Mouse (Mus musculus) E14TG2a.4 (cell line): ENCODE data around the gene H2-Ab1.

ENCODE experiments used
- CTCF ChIP-seq: conservative IDR thresholded peaks from 2 replicates; pipeline ENCODE4 v1.5.1; 2014; ENCODE audit warnings: low read length
- POU5F1 ChIP-seq: IDR thresholded peaks from 2 replicates; pipeline ENCODE4 v1.6.1; 2014; ENCODE audit warnings: low read length, borderline replicate concordance

DNA sequence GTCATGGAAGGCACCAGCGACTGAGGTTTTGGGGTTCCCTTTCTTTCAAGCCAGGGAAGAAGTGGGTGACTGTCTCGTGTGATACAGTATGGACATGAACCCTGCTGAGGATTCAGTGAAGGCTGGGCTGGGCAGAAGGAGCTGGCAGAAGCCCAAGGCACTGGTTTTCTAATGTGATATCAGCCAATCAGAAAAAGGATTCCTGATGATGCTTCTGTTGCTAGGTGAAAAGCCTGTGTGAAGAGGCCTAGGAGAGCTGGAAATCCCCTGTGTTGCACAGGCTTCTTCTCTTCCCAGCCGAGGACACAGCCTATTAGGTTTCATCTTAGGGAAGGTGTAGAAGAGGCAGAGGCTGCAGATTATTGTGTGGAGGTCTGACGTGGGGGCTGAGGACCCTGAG is 4.0 kb downstream of the H2-Ab1 start:
- TF ChIP-seq POU5F1 (no peak), CTCF (no peak)
